Mouse (Mus musculus): ENCODE data around the gene Aip.

GRCm38 (mm10) chr19:4151898-4152297 lies 26.2 kb upstream of the Aip start:
- TF ChIP-seq EP300 (optimal IDR thresholded peaks at IDR 0.05) (no peak), CTCF (IDR thresholded peaks at IDR 0.05; ENCODE audit: low read depth) (no peak)

All from stomach, postnatal 0 days (tissue).